Mouse (Mus musculus) left cerebral cortex, postnatal 25 days (tissue): ENCODE results near the gene Mip. TPM values are rescaled to one million over a fixed set of nuclear protein-coding genes. Genes with fewer than 3 reads are reported as not detected.
"Not testable (repeated sequence)": the region's sequence is repeated elsewhere in the genome, so short reads cannot be mapped to it uniquely, and the experiment has no call there.

Source experiments
- DNase-seq, 2 experiments: peaks; one replicate each; pipeline ENCODE4 v3.0.0; 2022; ENCODE audit warnings: low spot score in 2 of 2, mixed read lengths in 1 of 2
- intact Hi-C: fragments of 180-260 bp; cut with DNase I; formaldehyde crosslinking; loops from one replicate; pipeline ENCODE4 v1.15.1; 2025
- total RNA-seq, 2 experiments: library from RNA; stranded (reverse); gene quantifications; 2 replicates each; pipeline ENCODE4 v1.2.3; 2021

Mip gene
- total RNA-seq, 2 experiments from 2014 or later, result not detected

GRCm38 (mm10) chr10:128209311-128210009 is 16.2 kb upstream of the Mip start:
- DNase-seq, result no peak

DNA sequence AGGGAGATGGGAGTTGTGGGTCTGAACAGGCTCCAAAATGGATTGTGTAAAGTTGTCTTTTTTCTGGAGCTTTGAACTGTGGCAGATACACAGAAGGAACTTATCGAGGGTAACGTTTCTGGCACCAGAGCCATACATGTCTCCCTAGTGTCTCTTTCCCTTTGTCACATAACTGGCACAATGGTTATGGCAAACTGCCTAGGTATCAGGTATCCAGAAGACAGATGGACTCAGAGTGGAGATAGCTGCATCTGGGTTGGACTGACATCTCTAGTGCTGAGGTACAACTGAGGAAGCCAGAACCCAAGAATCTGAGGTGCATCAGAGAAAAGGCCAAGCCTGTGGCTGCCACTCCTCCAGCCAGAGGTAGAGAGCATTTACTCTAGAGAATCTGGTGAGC is 15.5 kb upstream of the Mip start:
- intact Hi-C loops, result no loop called here

More at GRCm38 (mm10) chr10:128209311-128210009, 16.2 kb upstream of the Mip start:
- intact Hi-C loops, result no loop called here

GRCm38 (mm10) chr10:128210954-128211353 is 14.7 kb upstream of the Mip start:
- DNase-seq, result peak in 1 of 2 experiments; percentile 15
- intact Hi-C loops, result no loop called here

More for the DNA sequence above, 15.5 kb upstream of the Mip start:
- no peak for DNase-seq

- peak; percentile 89 to 94 for DNase-seq
- intact Hi-C loops, result loop anchor here (2.0 kb wide), 1 partner anchor 73 kb away; no protein-coding TSS in a partner anchor
These were observed 14.1 kb upstream of the Mip start, which contains the start of gene Spryd4 for GRCm38 (mm10) chr10:128211390-128212108. Gene Spryd4, minus strand, starts transcription at chr10:128211807.

DNA sequence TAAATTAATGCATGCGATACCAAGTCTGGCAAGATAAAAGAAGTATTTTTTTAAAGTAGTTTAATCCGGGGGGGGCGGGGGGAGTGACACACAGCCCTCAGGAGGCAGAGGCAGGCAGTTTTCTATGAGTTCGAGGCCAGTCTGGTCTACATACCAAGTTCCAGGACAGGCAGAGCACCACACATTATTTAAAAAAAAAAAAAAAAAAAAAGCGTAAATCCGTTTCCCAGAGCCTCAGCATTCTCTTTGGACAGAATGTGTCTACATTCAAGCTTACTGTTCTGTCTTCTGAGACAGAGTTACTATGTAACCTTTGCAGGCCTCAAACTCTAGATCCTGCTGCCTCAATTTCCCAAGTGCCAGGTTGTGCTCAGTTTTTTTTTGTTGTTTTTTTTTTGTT is 13.5 kb upstream of the Mip start:
- intact Hi-C loops, result loop anchor here (2.0 kb wide), 1 partner anchor 73 kb away; no protein-coding TSS in a partner anchor
- no peak for DNase-seq

DNA sequence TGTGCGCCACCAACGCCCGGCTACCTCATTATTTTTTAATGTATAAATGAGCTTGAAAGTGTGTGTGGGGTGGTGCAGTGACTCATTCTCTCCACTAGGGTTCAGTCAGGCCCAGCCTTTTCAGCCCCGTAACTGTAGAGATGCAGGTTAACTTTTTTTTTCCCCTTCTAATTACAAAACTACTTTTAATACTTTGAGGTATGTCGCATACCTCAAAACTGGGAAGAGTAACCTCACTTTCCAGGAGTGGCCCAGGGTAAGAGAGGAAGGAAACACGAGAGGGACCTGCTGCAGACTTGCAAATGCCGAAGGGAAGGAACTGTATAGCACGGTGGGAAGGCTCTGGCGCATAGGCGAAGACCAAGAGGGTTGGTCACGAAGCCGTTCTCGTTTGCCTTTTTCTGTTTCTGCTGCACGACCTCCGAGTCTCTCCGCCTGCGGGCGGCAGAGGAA is 12.7 kb upstream of the Mip start:
- intact Hi-C loops, result loop anchor here (1.0 to 2.0 kb wide), 2 partner anchors 19 to 72 kb away; partner anchors contain the start of gene Timeless

GRCm38 (mm10) chr10:128214112-128214511 is 11.5 kb upstream of the Mip start:
- DNase-seq, intact Hi-C loops: not testable (repeated sequence)

More for the DNA sequence above, 12.7 kb upstream of the Mip start:
- peak; percentile 50 to 72 for DNase-seq

GRCm38 (mm10) chr10:128214981-128215380 is 10.7 kb upstream of the Mip start:
- intact Hi-C loops, result no loop called here

GRCm38 (mm10) chr10:128218387-128219117 is 7.1 kb upstream of the Mip start:
- no peak for DNase-seq
- intact Hi-C loops, result no loop called here

More at GRCm38 (mm10) chr10:128214981-128215380, 10.7 kb upstream of the Mip start:
- DNase-seq, result no peak

- intact Hi-C loops, result no loop called here
- DNase-seq, result no peak
These were observed 3.9 kb upstream of the Mip start for GRCm38 (mm10) chr10:128221533-128222286.

- intact Hi-C loops, result no loop called here
- DNase-seq, result no peak
These were observed 574 bp upstream of the Mip start for GRCm38 (mm10) chr10:128225064-128225463.

GRCm38 (mm10) chr10:128227592-128227991 is 2.0 kb downstream of the Mip start:
- intact Hi-C loops, result no loop called here

DNA sequence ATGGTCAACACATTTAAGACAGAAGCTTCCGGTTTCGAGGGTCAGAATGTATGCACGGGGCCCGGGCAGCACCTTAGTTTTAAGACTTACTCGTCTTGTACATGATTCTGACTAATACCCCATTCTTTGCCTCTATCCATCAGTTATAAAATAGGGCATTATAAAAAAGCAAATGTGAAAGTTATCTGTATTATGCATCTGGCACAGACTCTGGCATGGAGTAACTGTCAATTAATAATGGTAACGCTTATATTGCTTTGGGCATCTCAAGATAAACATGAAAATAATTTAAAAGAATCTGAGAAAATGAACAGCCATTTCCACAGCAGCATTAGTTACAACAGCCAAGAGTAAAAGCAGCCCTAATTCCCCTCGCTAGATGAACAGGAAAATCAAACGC is 2.4 kb downstream of the Mip start:
- intact Hi-C loops, result no loop called here
- DNase-seq, result no peak

More at GRCm38 (mm10) chr10:128227592-128227991, 2.0 kb downstream of the Mip start:
- no peak for DNase-seq

DNA sequence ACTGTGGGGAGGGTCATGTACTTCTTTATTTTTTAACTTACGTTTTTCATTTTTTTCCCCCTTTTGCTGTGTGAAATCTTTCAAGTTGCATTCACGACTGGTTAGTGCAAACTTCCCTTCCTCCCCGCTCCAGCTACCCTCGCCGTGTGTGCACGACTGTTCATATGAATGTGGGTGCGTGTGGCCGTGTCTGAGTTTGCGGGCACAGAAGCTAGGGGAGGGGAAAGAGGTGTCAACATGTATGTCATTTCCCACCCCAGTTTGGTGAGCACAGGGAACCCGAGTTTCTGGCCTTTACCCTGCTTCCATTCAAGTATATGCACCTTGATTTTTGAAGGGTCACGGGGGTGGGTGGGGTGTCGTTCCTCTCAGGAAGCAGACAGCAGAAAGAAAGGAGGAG is 4.9 kb downstream of the Mip start:
- no peak for DNase-seq
- intact Hi-C loops, result loop anchor here (5.0 kb wide), 1 partner anchor 42 kb away; the partner anchor contains the start of gene Stat2

- DNase-seq, result no peak
- intact Hi-C loops, result loop anchor here (5.0 kb wide), 1 partner anchor 41 kb away; the partner anchor contains the start of gene Stat2
These were observed 5.5 kb downstream of the Mip start for GRCm38 (mm10) chr10:128231146-128231545.

- intact Hi-C loops, result loop anchor here (1.0 to 5.0 kb wide), 2 partner anchors 19 to 40 kb away; partner anchors contain the start of gene Stat2
- peak; percentile 77 to 89 for DNase-seq
These were observed 6.2 kb downstream of the Mip start, which contains the start of gene Timeless for GRCm38 (mm10) chr10:128231697-128232419. Gene Timeless, plus strand, starts transcription at chr10:128232065.

DNA sequence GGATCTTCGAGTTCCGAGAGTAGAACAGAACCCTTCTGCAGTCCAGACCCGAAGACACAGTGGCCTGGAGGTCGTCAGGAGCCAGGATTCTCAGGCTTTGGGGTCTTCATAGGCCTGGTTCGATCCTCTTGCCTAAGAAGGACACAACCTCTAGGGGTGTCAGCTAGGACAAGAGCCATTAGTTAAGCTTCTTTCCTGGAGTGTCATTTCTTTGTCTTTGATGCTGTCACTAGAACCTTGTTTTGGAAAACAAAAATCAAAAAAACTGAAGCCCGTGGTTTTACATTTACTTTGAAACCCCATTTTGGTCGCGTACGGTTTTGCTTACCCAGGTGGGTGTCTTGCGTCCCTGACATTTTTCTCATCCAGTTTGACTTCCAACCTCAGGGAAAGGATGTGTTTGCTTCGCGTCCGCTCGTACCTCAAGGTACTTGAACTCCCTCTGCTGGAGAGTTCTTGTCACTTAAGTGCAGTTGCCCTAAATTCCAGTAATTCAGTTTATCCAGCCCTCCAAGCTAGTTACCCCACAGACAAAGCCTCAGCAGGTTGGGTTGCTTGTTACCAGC is 6.9 kb downstream of the Mip start:
- intact Hi-C loops, result loop anchor here (1.0 to 5.0 kb wide), 2 partner anchors 19 to 40 kb away; partner anchors contain the start of gene Stat2
- peak; percentile 63 to 77 for DNase-seq

- intact Hi-C loops, result no loop called here
- peak in 1 of 2 experiments; percentile 11 for DNase-seq
These were observed 10.7 kb downstream of the Mip start for GRCm38 (mm10) chr10:128236321-128236720.
